Mouse (Mus musculus): ENCODE results near the gene Tmem52. TPM values are rescaled to one million over a fixed set of nuclear protein-coding genes. Genes with fewer than 3 reads are reported as not detected.

The Tmem52 gene
- total RNA-seq, 1 experiment = 0.67 TPM

GRCm38 (mm10) chr4:155492131-155492633, 23.3 kb downstream of the Tmem52 start:
- Histone ChIP-seq H3K9me3 (ENCODE audit: control insufficient read depth, insufficient read depth, low read depth, low read length) (no peaks in the 10 kb centered on the region), H3K4me1 (ENCODE audit: control insufficient read depth in 2 of 2, insufficient read depth in 2 of 2, low read length in 2 of 2, poor library complexity in 1 of 2) (peaks cover 2 to 17% of the 10 kb centered on the region in 2 experiments; a peak in 3 of 4 replicates), H3K36me3 (ENCODE audit: control insufficient read depth, insufficient read depth, low read length, poor library complexity, severe bottlenecking) (no peaks in the 10 kb centered on the region), H3K27ac (ENCODE audit: insufficient read depth, low read depth, low read length, poor library complexity, severe bottlenecking) (peak overlapping the region; percentile 73; the same call in 1 of the 2 replicates), H3K4me3 (ENCODE audit: insufficient read depth in 1 of 2, low read depth in 1 of 2, low read length in 2 of 2, poor library complexity in 1 of 2, severe bottlenecking in 1 of 2) (peak overlapping the region; percentile 85 to 98), H3K9ac (ENCODE audit: insufficient read depth, low read depth, low read length, poor library complexity, severe bottlenecking) (peak overlapping the region; percentile 93)
- in situ Hi-C loops (cut with MboI; ENCODE audit: low sequenced_read_pairs in 2 of 2, unreplicated experiment in 2 of 2) = no loop called here
- no peak for DNase-seq (ENCODE audit: low read depth, low spot score)
- TF ChIP-seq HCFC1 (IDR thresholded peaks at IDR 0.05; ENCODE audit: borderline replicate concordance, insufficient read depth, low read length) = no peak
- TF ChIP-seq ZNF384 (IDR thresholded peaks at IDR 0.05; ENCODE audit: low read depth, low read length) = 0 out of 2 replicates have a peak, but pooled peaks have one; percentile 22

DNA sequence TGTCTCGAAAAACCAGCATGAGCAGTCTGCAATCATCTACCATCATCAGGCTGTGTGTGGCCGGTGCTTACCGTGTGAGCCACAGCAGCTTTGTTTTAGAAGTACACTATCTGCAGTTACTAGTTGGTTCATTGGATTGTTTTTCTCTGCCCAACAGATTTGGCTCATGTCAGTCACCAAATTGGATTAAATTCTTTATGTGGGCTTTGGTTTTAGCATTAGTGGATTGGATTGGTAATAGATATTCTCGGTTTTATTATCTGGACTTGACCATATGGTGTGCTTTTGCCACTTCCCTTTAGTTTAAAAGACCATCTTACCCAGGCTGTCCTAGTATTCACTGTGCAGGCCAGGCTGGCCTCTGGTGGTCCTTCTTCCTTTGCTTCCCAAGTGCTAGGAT, 26.0 kb downstream of the Tmem52 start:
- Histone ChIP-seq H3K9ac (ENCODE audit: insufficient read depth, low read depth, low read length, poor library complexity, severe bottlenecking) (0 out of 2 replicates have a peak overlapping the region, but pooled peaks have one; percentile 41), H3K4me1 (ENCODE audit: control insufficient read depth in 2 of 2, insufficient read depth in 2 of 2, low read length in 2 of 2, poor library complexity in 1 of 2) (peaks cover 4 to 7% of the 10 kb centered on the region in 2 experiments; a peak in 2 of 4 replicates), H3K4me3 (ENCODE audit: insufficient read depth in 1 of 2, low read depth in 1 of 2, low read length in 2 of 2, poor library complexity in 1 of 2, severe bottlenecking in 1 of 2) (no peak overlapping the region), H3K36me3 (ENCODE audit: control insufficient read depth, insufficient read depth, low read length, poor library complexity, severe bottlenecking) (no peaks in the 10 kb centered on the region), H3K27ac (ENCODE audit: insufficient read depth, low read depth, low read length, poor library complexity, severe bottlenecking) (no peak overlapping the region), H3K9me3 (ENCODE audit: control insufficient read depth, insufficient read depth, low read depth, low read length) (no peaks in the 10 kb centered on the region)
- DNase-seq (ENCODE audit: low read depth, low spot score) = no peak
- in situ Hi-C loops (cut with MboI; ENCODE audit: low sequenced_read_pairs in 2 of 2, unreplicated experiment in 2 of 2) = no loop called here
- no peak for TF ChIP-seq MAFK (IDR thresholded peaks at IDR 0.05; ENCODE audit: insufficient read depth, low read depth, low read length)

DNA sequence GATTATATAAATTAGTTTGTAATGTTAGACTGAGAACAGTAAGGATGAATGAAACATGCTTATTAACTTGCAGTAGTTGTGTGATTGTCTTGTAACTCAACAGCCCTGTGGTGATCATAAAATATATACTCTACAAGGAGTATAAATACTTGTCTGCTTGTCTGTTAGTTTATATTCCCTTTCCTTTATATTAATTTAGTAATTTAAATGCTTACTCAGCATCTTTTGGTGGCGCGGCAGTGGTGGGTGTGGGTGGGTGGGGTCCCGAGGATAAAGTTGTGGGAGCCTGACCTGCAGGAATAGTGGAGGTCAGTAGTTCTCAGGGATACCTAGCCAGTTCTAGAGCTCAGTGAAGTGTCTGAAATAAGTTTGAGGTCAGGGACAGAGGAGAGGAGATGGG, 29.0 kb downstream of the Tmem52 start:
- H3K4me1 ChIP-seq (ENCODE audit: control insufficient read depth in 2 of 2, insufficient read depth in 2 of 2, low read length in 2 of 2, poor library complexity in 1 of 2) = peaks cover 4 to 7% of the 10 kb centered on the region in 2 experiments; a peak in 2 of 4 replicates
- H3K4me3 ChIP-seq (ENCODE audit: insufficient read depth in 1 of 2, low read depth in 1 of 2, low read length in 2 of 2, poor library complexity in 1 of 2, severe bottlenecking in 1 of 2) = no peak overlapping the region
- TF ChIP-seq HCFC1 (IDR thresholded peaks at IDR 0.05; ENCODE audit: borderline replicate concordance, insufficient read depth, low read length) (no peak), MAFK (IDR thresholded peaks at IDR 0.05; ENCODE audit: insufficient read depth, low read depth, low read length) (peak; percentile 86)
- H3K36me3 ChIP-seq (ENCODE audit: control insufficient read depth, insufficient read depth, low read length, poor library complexity, severe bottlenecking) = no peaks in the 10 kb centered on the region; the same call in 1 of the 2 replicates
- H3K9me3 ChIP-seq (ENCODE audit: control insufficient read depth, insufficient read depth, low read depth, low read length) = no peaks in the 10 kb centered on the region
- in situ Hi-C loops (cut with MboI; ENCODE audit: low sequenced_read_pairs in 2 of 2, unreplicated experiment in 2 of 2) = no loop called here
- no peak overlapping the region for H3K27ac ChIP-seq (ENCODE audit: insufficient read depth, low read depth, low read length, poor library complexity, severe bottlenecking)
- no peak overlapping the region for H3K9ac ChIP-seq (ENCODE audit: insufficient read depth, low read depth, low read length, poor library complexity, severe bottlenecking)
- no peak for DNase-seq (ENCODE audit: low read depth, low spot score)

DNA sequence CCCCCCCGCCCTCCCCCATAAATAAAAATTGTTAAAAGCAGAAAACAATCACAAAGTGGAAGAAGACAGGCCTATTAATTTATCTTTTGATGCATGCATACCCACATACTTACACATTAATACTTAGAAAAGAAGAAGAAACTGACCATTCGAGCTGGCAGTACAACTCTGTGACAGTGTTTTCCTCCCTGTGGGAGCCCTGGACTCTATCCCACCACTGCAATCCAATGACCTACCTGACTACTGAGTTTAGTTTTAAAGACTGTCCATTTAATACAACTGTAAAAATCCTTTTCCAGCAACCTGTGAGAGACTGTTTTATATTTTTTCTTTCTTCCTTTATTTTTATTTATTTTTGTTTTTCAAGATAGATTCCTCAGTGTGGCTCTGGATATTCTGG, 32.2 kb downstream of the Tmem52 start:
- Histone ChIP-seq H3K4me1 (ENCODE audit: control insufficient read depth in 2 of 2, insufficient read depth in 2 of 2, low read length in 2 of 2, poor library complexity in 1 of 2) (peaks cover 8 to 19% of the 10 kb centered on the region in 2 experiments; a peak in 3 of 4 replicates), H3K36me3 (ENCODE audit: control insufficient read depth, insufficient read depth, low read length, poor library complexity, severe bottlenecking) (no peaks in the 10 kb centered on the region; the same call in 1 of the 2 replicates), H3K9ac (ENCODE audit: insufficient read depth, low read depth, low read length, poor library complexity, severe bottlenecking) (no peak overlapping the region), H3K4me3 (ENCODE audit: insufficient read depth in 1 of 2, low read depth in 1 of 2, low read length in 2 of 2, poor library complexity in 1 of 2, severe bottlenecking in 1 of 2) (no peak overlapping the region), H3K27ac (ENCODE audit: insufficient read depth, low read depth, low read length, poor library complexity, severe bottlenecking) (no peak overlapping the region), H3K9me3 (ENCODE audit: control insufficient read depth, insufficient read depth, low read depth, low read length) (no peaks in the 10 kb centered on the region)
- DNase-seq (ENCODE audit: low read depth, low spot score) = no peak
- TF ChIP-seq CHD2 (IDR thresholded peaks at IDR 0.05; ENCODE audit: low read depth, low read length) = no peak
- no peak for TF ChIP-seq ZC3H11A (IDR thresholded peaks at IDR 0.05; ENCODE audit: borderline replicate concordance, low read depth, low read length)
- no peak for TF ChIP-seq ZNF384 (IDR thresholded peaks at IDR 0.05; ENCODE audit: low read depth, low read length)
- TF ChIP-seq HCFC1 (IDR thresholded peaks at IDR 0.05; ENCODE audit: borderline replicate concordance, insufficient read depth, low read length) = no peak
- no peak for TF ChIP-seq MAFK (IDR thresholded peaks at IDR 0.05; ENCODE audit: insufficient read depth, low read depth, low read length)
- in situ Hi-C loops (cut with MboI; ENCODE audit: low sequenced_read_pairs in 2 of 2, unreplicated experiment in 2 of 2) = no loop called here

- peaks cover 6 to 19% of the 10 kb centered on the region in 2 experiments; a peak in 3 of 4 replicates for H3K4me1 ChIP-seq (ENCODE audit: control insufficient read depth in 2 of 2, insufficient read depth in 2 of 2, low read length in 2 of 2, poor library complexity in 1 of 2)
- no peaks in the 10 kb centered on the region for H3K9me3 ChIP-seq (ENCODE audit: control insufficient read depth, insufficient read depth, low read depth, low read length)
- H3K36me3 ChIP-seq (ENCODE audit: control insufficient read depth, insufficient read depth, low read length, poor library complexity, severe bottlenecking) = no peaks in the 10 kb centered on the region; the same call in 1 of the 2 replicates
- no peak overlapping the region; the same call in 1 of the 2 replicates for H3K9ac ChIP-seq (ENCODE audit: insufficient read depth, low read depth, low read length, poor library complexity, severe bottlenecking)
- in situ Hi-C loops (cut with MboI; ENCODE audit: low sequenced_read_pairs in 2 of 2, unreplicated experiment in 2 of 2) = no loop called here
- TF ChIP-seq HCFC1 (IDR thresholded peaks at IDR 0.05; ENCODE audit: borderline replicate concordance, insufficient read depth, low read length) = no peak
- TF ChIP-seq CHD2 (IDR thresholded peaks at IDR 0.05; ENCODE audit: low read depth, low read length) = no peak
- no peak for TF ChIP-seq MAFK (IDR thresholded peaks at IDR 0.05; ENCODE audit: insufficient read depth, low read depth, low read length)
- no peak for TF ChIP-seq ZC3H11A (IDR thresholded peaks at IDR 0.05; ENCODE audit: borderline replicate concordance, low read depth, low read length)
- TF ChIP-seq ZNF384 (IDR thresholded peaks at IDR 0.05; ENCODE audit: low read depth, low read length) = no peak
- H3K4me3 ChIP-seq (ENCODE audit: insufficient read depth in 1 of 2, low read depth in 1 of 2, low read length in 2 of 2, poor library complexity in 1 of 2, severe bottlenecking in 1 of 2) = no peak overlapping the region
- DNase-seq (ENCODE audit: low read depth, low spot score) = no peak
- no peak overlapping the region; the same call in 1 of the 2 replicates for H3K27ac ChIP-seq (ENCODE audit: insufficient read depth, low read depth, low read length, poor library complexity, severe bottlenecking)
Observed at GRCm38 (mm10) chr4:155505067-155505466, 36.2 kb downstream of the Tmem52 start.
